Mouse (Mus musculus): ENCODE measurements around the gene Opcml. TPM values are rescaled to one million over a fixed set of nuclear protein-coding genes. Genes with fewer than 3 reads are reported as not detected.

Gene Opcml
- polyA plus RNA-seq, 1 experiment from 2014 or later, result 1.6 TPM

GRCm38 (mm10) chr9:28273816-28274215 lies 483.2 kb downstream of the Opcml start:
- H3K27me3 ChIP-seq (replicated peaks; ENCODE audit: control insufficient read depth, insufficient read depth, low read length), result no peaks in the 10 kb centered on the region
- H3K4me3 ChIP-seq (ENCODE audit: low read depth, low read length), result no peak overlapping the region
- 84% methylated on average over 2 of the region's 2 CpGs for WGBS
- no peak overlapping the region for H3K27ac ChIP-seq (ENCODE audit: low read depth, low read length)
- H3K4me2 ChIP-seq, result no peak overlapping the region
- H3K9ac ChIP-seq (ENCODE audit: low read depth, low read length), result no peak overlapping the region
- no peak for DNase-seq (ENCODE audit: low spot score)
- ATAC-seq (replicated peaks; ENCODE audit: low FRiP score), result no peak
- no peaks in the 10 kb centered on the region for H3K9me3 ChIP-seq (ENCODE audit: control insufficient read depth, low read length)
- H3K4me1 ChIP-seq (replicated peaks; ENCODE audit: control insufficient read depth, insufficient read depth, low read length), result no peaks in the 10 kb centered on the region
- H3K36me3 ChIP-seq (ENCODE audit: control insufficient read depth, insufficient read depth, low read length), result no peaks in the 10 kb centered on the region

- H3K27ac ChIP-seq (ENCODE audit: low read depth, low read length), result no peak overlapping the region
- DNase-seq (ENCODE audit: low spot score) (no peak), ATAC-seq (replicated peaks; ENCODE audit: low FRiP score) (no peak)
- H3K9ac ChIP-seq (ENCODE audit: low read depth, low read length), result no peak overlapping the region
- H3K27me3 ChIP-seq (replicated peaks; ENCODE audit: control insufficient read depth, insufficient read depth, low read length), result no peaks in the 10 kb centered on the region
- no peak overlapping the region for H3K4me3 ChIP-seq (ENCODE audit: low read depth, low read length)
- 72% methylated on average over 2 of the region's 2 CpGs for WGBS
- no peaks in the 10 kb centered on the region for H3K36me3 ChIP-seq (ENCODE audit: control insufficient read depth, insufficient read depth, low read length)
- H3K4me2 ChIP-seq, result no peak overlapping the region
- H3K4me1 ChIP-seq (replicated peaks; ENCODE audit: control insufficient read depth, insufficient read depth, low read length), result no peaks in the 10 kb centered on the region
- H3K9me3 ChIP-seq (ENCODE audit: control insufficient read depth, low read length), result no peaks in the 10 kb centered on the region
These were observed 488.0 kb downstream of the Opcml start for GRCm38 (mm10) chr9:28278555-28278954.

- DNase-seq (ENCODE audit: low spot score), result no peak
- H3K27ac ChIP-seq (ENCODE audit: low read depth, low read length), result no peak overlapping the region
- no peaks in the 10 kb centered on the region for H3K4me1 ChIP-seq (replicated peaks; ENCODE audit: control insufficient read depth, insufficient read depth, low read length)
- no peak overlapping the region for H3K4me3 ChIP-seq (ENCODE audit: low read depth, low read length)
- 49% methylated on average over 3 of the region's 3 CpGs for WGBS
- no peaks in the 10 kb centered on the region for H3K27me3 ChIP-seq (replicated peaks; ENCODE audit: control insufficient read depth, insufficient read depth, low read length)
- no peaks in the 10 kb centered on the region for H3K36me3 ChIP-seq (ENCODE audit: control insufficient read depth, insufficient read depth, low read length)
- H3K9me3 ChIP-seq (ENCODE audit: control insufficient read depth, low read length), result no peaks in the 10 kb centered on the region
- no peak overlapping the region for H3K9ac ChIP-seq (ENCODE audit: low read depth, low read length)
- no peak for ATAC-seq (replicated peaks; ENCODE audit: low FRiP score)
- H3K4me2 ChIP-seq, result no peak overlapping the region
These were observed 490.4 kb downstream of the Opcml start for GRCm38 (mm10) chr9:28281025-28281424.

- DNase-seq (ENCODE audit: low spot score), result no peak
- Histone ChIP-seq H3K27ac (ENCODE audit: low read depth, low read length) (no peak overlapping the region), H3K36me3 (ENCODE audit: control insufficient read depth, insufficient read depth, low read length) (no peaks in the 10 kb centered on the region), H3K4me1 (replicated peaks; ENCODE audit: control insufficient read depth, insufficient read depth, low read length) (no peaks in the 10 kb centered on the region), H3K9me3 (ENCODE audit: control insufficient read depth, low read length) (no peaks in the 10 kb centered on the region), H3K9ac (ENCODE audit: low read depth, low read length) (no peak overlapping the region), H3K4me3 (ENCODE audit: low read depth, low read length) (no peak overlapping the region), H3K27me3 (replicated peaks; ENCODE audit: control insufficient read depth, insufficient read depth, low read length) (no peaks in the 10 kb centered on the region), H3K4me2 (no peak overlapping the region)
- no peak for ATAC-seq (replicated peaks; ENCODE audit: low FRiP score)
- 73% methylated on average over 3 of the region's 3 CpGs for whole genome bisulfite sequencing
These were observed 491.0 kb downstream of the Opcml start for GRCm38 (mm10) chr9:28281571-28281970.

- Histone ChIP-seq H3K9me3 (ENCODE audit: control insufficient read depth, low read length) (no peaks in the 10 kb centered on the region), H3K4me1 (replicated peaks; ENCODE audit: control insufficient read depth, insufficient read depth, low read length) (no peaks in the 10 kb centered on the region), H3K4me2 (no peak overlapping the region), H3K27me3 (replicated peaks; ENCODE audit: control insufficient read depth, insufficient read depth, low read length) (no peaks in the 10 kb centered on the region), H3K27ac (ENCODE audit: low read depth, low read length) (no peak overlapping the region), H3K4me3 (ENCODE audit: low read depth, low read length) (no peak overlapping the region), H3K36me3 (ENCODE audit: control insufficient read depth, insufficient read depth, low read length) (no peaks in the 10 kb centered on the region), H3K9ac (ENCODE audit: low read depth, low read length) (no peak overlapping the region)
- ATAC-seq (replicated peaks; ENCODE audit: low FRiP score) (no peak), DNase-seq (ENCODE audit: low spot score) (no peak)
- 78% methylated on average over 3 of the region's 3 CpGs for WGBS
These were observed 494.4 kb downstream of the Opcml start for GRCm38 (mm10) chr9:28285016-28285415.

GRCm38 (mm10) chr9:28286384-28286783 lies 495.8 kb downstream of the Opcml start:
- H3K4me3 ChIP-seq (ENCODE audit: low read depth, low read length), result no peak overlapping the region
- no peaks in the 10 kb centered on the region for H3K36me3 ChIP-seq (ENCODE audit: control insufficient read depth, insufficient read depth, low read length)
- whole genome bisulfite sequencing, result 64% methylated on average over 7 of the region's 7 CpGs
- H3K9me3 ChIP-seq (ENCODE audit: control insufficient read depth, low read length), result no peaks in the 10 kb centered on the region
- DNase-seq (ENCODE audit: low spot score), result no peak
- H3K9ac ChIP-seq (ENCODE audit: low read depth, low read length), result no peak overlapping the region
- no peak overlapping the region for H3K27ac ChIP-seq (ENCODE audit: low read depth, low read length)
- ATAC-seq (replicated peaks; ENCODE audit: low FRiP score), result no peak
- H3K4me1 ChIP-seq (replicated peaks; ENCODE audit: control insufficient read depth, insufficient read depth, low read length), result no peaks in the 10 kb centered on the region
- H3K27me3 ChIP-seq (replicated peaks; ENCODE audit: control insufficient read depth, insufficient read depth, low read length), result no peaks in the 10 kb centered on the region
- no peak overlapping the region for H3K4me2 ChIP-seq

- H3K4me3 ChIP-seq (ENCODE audit: low read depth, low read length), result no peak overlapping the region
- ATAC-seq (replicated peaks; ENCODE audit: low FRiP score) (no peak), DNase-seq (ENCODE audit: low spot score) (no peak)
- H3K4me2 ChIP-seq, result no peak overlapping the region
- WGBS, result 60% methylated on average over 2 of the region's 2 CpGs
- no peak overlapping the region for H3K9ac ChIP-seq (ENCODE audit: low read depth, low read length)
- no peaks in the 10 kb centered on the region for H3K9me3 ChIP-seq (ENCODE audit: control insufficient read depth, low read length)
- no peaks in the 10 kb centered on the region for H3K36me3 ChIP-seq (ENCODE audit: control insufficient read depth, insufficient read depth, low read length)
- H3K27me3 ChIP-seq (replicated peaks; ENCODE audit: control insufficient read depth, insufficient read depth, low read length), result no peaks in the 10 kb centered on the region
- no peaks in the 10 kb centered on the region for H3K4me1 ChIP-seq (replicated peaks; ENCODE audit: control insufficient read depth, insufficient read depth, low read length)
- H3K27ac ChIP-seq (ENCODE audit: low read depth, low read length), result no peak overlapping the region
These were observed 496.9 kb downstream of the Opcml start for GRCm38 (mm10) chr9:28287485-28287884.

- no peak overlapping the region for H3K4me2 ChIP-seq
- no peaks in the 10 kb centered on the region for H3K9me3 ChIP-seq (ENCODE audit: control insufficient read depth, low read length)
- 24% methylated on average over 1 of the region's 1 CpGs for WGBS
- H3K9ac ChIP-seq (ENCODE audit: low read depth, low read length), result no peak overlapping the region
- no peak for DNase-seq (ENCODE audit: low spot score)
- no peak overlapping the region for H3K4me3 ChIP-seq (ENCODE audit: low read depth, low read length)
- ATAC-seq (replicated peaks; ENCODE audit: low FRiP score), result no peak
- H3K4me1 ChIP-seq (replicated peaks; ENCODE audit: control insufficient read depth, insufficient read depth, low read length), result no peaks in the 10 kb centered on the region
- H3K36me3 ChIP-seq (ENCODE audit: control insufficient read depth, insufficient read depth, low read length), result no peaks in the 10 kb centered on the region
- no peak overlapping the region for H3K27ac ChIP-seq (ENCODE audit: low read depth, low read length)
- H3K27me3 ChIP-seq (replicated peaks; ENCODE audit: control insufficient read depth, insufficient read depth, low read length), result no peaks in the 10 kb centered on the region
These were observed 499.2 kb downstream of the Opcml start for GRCm38 (mm10) chr9:28289696-28290330.

- H3K4me1 ChIP-seq (replicated peaks; ENCODE audit: control insufficient read depth, insufficient read depth, low read length), result no peaks in the 10 kb centered on the region
- no peak overlapping the region for H3K9ac ChIP-seq (ENCODE audit: low read depth, low read length)
- H3K4me2 ChIP-seq, result no peak overlapping the region
- H3K27me3 ChIP-seq (replicated peaks; ENCODE audit: control insufficient read depth, insufficient read depth, low read length), result no peaks in the 10 kb centered on the region
- ATAC-seq (replicated peaks; ENCODE audit: low FRiP score), result no peak
- no peak overlapping the region for H3K27ac ChIP-seq (ENCODE audit: low read depth, low read length)
- no peak overlapping the region for H3K4me3 ChIP-seq (ENCODE audit: low read depth, low read length)
- WGBS, result 78% methylated on average over 8 of the region's 8 CpGs
- no peaks in the 10 kb centered on the region for H3K36me3 ChIP-seq (ENCODE audit: control insufficient read depth, insufficient read depth, low read length)
- no peaks in the 10 kb centered on the region for H3K9me3 ChIP-seq (ENCODE audit: control insufficient read depth, low read length)
- no peak for DNase-seq (ENCODE audit: low spot score)
These were observed 513.1 kb downstream of the Opcml start for GRCm38 (mm10) chr9:28303659-28304058.
